Mouse (Mus musculus) midbrain, embryonic 13.5 days (tissue): ENCODE results near the gene S1pr4. TPM values are rescaled to one million over a fixed set of nuclear protein-coding genes. Genes with fewer than 3 reads are reported as not detected.

Experiments used
- ATAC-seq: fragments of 200-750 bp; cut with Nextera tagmentation; 2 replicates; pipeline ENCODE4 v1.8.0; 2017; ENCODE audit warnings: mild to moderate bottlenecking, moderate TSS enrichment, moderate library complexity
- H3K27ac ChIP-seq: fragments of 300-500 bp; sonication (generic); 2 replicates; pipeline ENCODE4 v1.5.1; 2015; ENCODE audit warnings: inconsistent platforms, mild to moderate bottlenecking, moderate library complexity
- H3K27me3 ChIP-seq: fragments of 300-500 bp; sonication (generic); 2 replicates; pipeline ENCODE4 v1.6.1; 2015; ENCODE audit warnings: mild to moderate bottlenecking, inconsistent platforms
- H3K36me3 ChIP-seq: fragments of 300-500 bp; sonication (generic); 2 replicates; pipeline ENCODE4 v1.6.1; 2015; ENCODE audit warnings: mild to moderate bottlenecking, inconsistent platforms
- H3K4me1 ChIP-seq: fragments of 300-500 bp; sonication (generic); replicated peaks from 2 replicates; pipeline ENCODE4 v1.6.1; 2015; ENCODE audit warnings: inconsistent platforms
- H3K4me2 ChIP-seq: fragments of 300-500 bp; sonication (generic); replicated peaks from 2 replicates; pipeline ENCODE4 v1.6.1; 2015; ENCODE audit warnings: moderate library complexity, mild to moderate bottlenecking, inconsistent platforms
- H3K4me3 ChIP-seq: fragments of 300-500 bp; sonication (generic); replicated peaks from 2 replicates; pipeline ENCODE4 v1.5.1; 2015; ENCODE audit warnings: mild to moderate bottlenecking, inconsistent platforms
- H3K9ac ChIP-seq: fragments of 300-500 bp; sonication (generic); replicated peaks from 2 replicates; pipeline ENCODE4 v1.6.1; 2015; ENCODE audit warnings: mild to moderate bottlenecking, inconsistent platforms
- H3K9me3 ChIP-seq: fragments of 300-500 bp; sonication (generic); 2 replicates; pipeline ENCODE4 v1.6.1; 2016; ENCODE audit warnings: mild to moderate bottlenecking, inconsistent platforms
- WGBS: fragments of 180-500 bp; shearing (Covaris S2); methylation state at CpG from one replicate; pipeline ENCODE4 v1.1.7; 2015; 5-methylcytosine and 5-hydroxymethylcytosine counted together
- polyA plus RNA-seq: library from polyadenylated mRNA; unstranded; fragments of >200 nt; fragmentation: Nextera tagmentation; extraction: Ambion mirVana; gene quantifications from 2 replicates; pipeline ENCODE4 v1.2.1, GENCODE M21; 2015

The S1pr4 gene
- polyA plus RNA-seq, 1 experiment from 2014 or later = 0.77 TPM

GRCm38 (mm10) chr10:81459399-81459798 lies 40.5 kb downstream of the S1pr4 start:
- no peak overlapping the region for H3K27ac ChIP-seq
- H3K9ac ChIP-seq = no peak overlapping the region
- no peak overlapping the region for H3K4me2 ChIP-seq
- no peaks in the 10 kb centered on the region for H3K9me3 ChIP-seq
- ATAC-seq = no peak
- 72% methylated on average over 21 of the region's 21 CpGs for WGBS
- peaks cover 5% of the 10 kb centered on the region for H3K4me1 ChIP-seq
- no peak overlapping the region for H3K4me3 ChIP-seq
- peaks cover 86% of the 10 kb centered on the region for H3K27me3 ChIP-seq
- H3K36me3 ChIP-seq = peaks cover 20% of the 10 kb centered on the region

DNA sequence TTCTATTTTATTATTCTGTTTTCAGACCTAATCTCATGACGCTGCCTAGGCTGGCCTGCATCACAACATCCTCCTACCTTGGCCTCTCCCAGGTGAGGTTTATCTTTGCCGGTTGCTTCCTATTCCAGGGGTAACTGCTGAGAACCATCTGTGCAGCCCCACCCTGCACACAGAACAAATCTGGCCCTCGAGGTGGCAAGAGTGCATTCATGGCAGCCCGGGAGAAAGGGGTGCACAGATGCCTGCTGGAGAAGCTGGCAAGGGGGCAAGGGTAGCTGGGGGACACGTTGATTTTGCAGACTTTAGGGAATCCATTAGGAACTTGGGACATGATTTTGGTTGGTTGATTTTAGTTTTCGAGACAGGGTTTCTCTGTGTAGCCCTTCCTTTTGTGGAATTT lies 41.7 kb downstream of the S1pr4 start:
- no peak overlapping the region for H3K9ac ChIP-seq
- H3K4me1 ChIP-seq = no peaks in the 10 kb centered on the region; the same call in 1 of the 2 replicates
- 86% methylated on average over 6 of the region's 6 CpGs for WGBS
- no peak overlapping the region for H3K4me3 ChIP-seq
- H3K27me3 ChIP-seq = peaks cover 86% of the 10 kb centered on the region
- no peak overlapping the region for H3K4me2 ChIP-seq
- no peak overlapping the region for H3K27ac ChIP-seq
- H3K36me3 ChIP-seq = peaks cover 13% of the 10 kb centered on the region
- H3K9me3 ChIP-seq = no peaks in the 10 kb centered on the region
- no peak for ATAC-seq

- WGBS = 85% methylated on average over 8 of the region's 8 CpGs
- no peak overlapping the region for H3K4me2 ChIP-seq
- peaks cover 9% of the 10 kb centered on the region for H3K36me3 ChIP-seq
- no peak overlapping the region for H3K9ac ChIP-seq
- H3K9me3 ChIP-seq = no peaks in the 10 kb centered on the region
- no peak overlapping the region for H3K4me3 ChIP-seq
- no peak overlapping the region for H3K27ac ChIP-seq
- H3K4me1 ChIP-seq = no peaks in the 10 kb centered on the region; the same call in 1 of the 2 replicates
- peaks cover 86% of the 10 kb centered on the region for H3K27me3 ChIP-seq
- ATAC-seq = no peak
Observed at GRCm38 (mm10) chr10:81457624-81458023, 42.3 kb downstream of the S1pr4 start.

- Histone ChIP-seq H3K36me3 (peaks cover 4% of the 10 kb centered on the region), H3K27ac (no peak overlapping the region), H3K4me3 (no peak overlapping the region), H3K9ac (no peak overlapping the region), H3K4me2 (no peak overlapping the region), H3K9me3 (no peaks in the 10 kb centered on the region), H3K4me1 (no peaks in the 10 kb centered on the region; the same call in 1 of the 2 replicates), H3K27me3 (peaks cover 86% of the 10 kb centered on the region)
- WGBS = 63% methylated on average over 12 of the region's 12 CpGs
- no peak for ATAC-seq
Observed at GRCm38 (mm10) chr10:81456983-81457563, 42.9 kb downstream of the S1pr4 start.

DNA sequence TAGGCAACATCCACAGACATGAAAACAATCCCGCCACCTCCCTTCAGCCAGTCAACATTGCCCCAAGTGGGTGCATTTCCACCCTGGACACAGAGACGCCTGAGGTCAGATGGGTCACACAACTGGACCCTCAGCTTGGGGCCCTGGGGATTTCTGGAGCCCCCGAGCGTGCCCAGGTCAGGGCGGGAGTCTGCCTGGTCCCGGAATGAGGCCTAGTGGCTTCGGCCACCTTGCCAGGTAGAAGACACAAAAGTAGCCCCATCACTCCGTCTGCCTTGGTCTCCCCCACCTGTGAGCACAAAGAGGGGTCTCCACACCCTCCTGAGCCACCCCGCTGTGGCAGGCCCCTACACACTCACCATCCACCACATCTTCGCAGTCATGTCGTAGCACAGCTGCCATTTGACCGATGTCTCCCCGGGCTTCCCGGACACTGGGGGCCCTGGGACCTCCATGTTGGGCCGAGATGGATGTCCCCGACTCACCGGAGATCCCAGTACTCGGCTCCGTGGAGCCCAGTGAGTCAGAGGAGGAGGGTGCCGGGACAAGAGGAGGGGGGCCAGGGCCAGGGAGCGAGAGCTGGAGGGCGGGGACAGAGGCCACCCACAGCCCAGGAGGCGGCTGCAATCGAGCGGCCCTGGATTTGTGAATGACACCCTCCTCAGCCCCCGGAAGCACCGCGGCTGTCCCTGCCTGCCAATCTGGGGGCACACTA lies 44.6 kb downstream of the S1pr4 start, which contains the start of gene Nfic:
Nfic (minus strand) TSS at position 455 of the 715 bp plus-strand sequence.
- no peaks in the 10 kb centered on the region for H3K9me3 ChIP-seq
- H3K27ac ChIP-seq = no peak within 1 kb of the TSS
- no peak within 1 kb of the TSS for H3K9ac ChIP-seq
- H3K4me2 ChIP-seq = no peak within 1 kb of the TSS
- H3K36me3 ChIP-seq = no peaks in the 10 kb centered on the region
- H3K27me3 ChIP-seq = peaks cover 86% of the 10 kb centered on the region
- ATAC-seq = no peak
- no peak within 1 kb of the TSS for H3K4me3 ChIP-seq
- no peaks in the 10 kb centered on the region; the same call in 1 of the 2 replicates for H3K4me1 ChIP-seq
- 67% methylated on average over 28 of the region's 28 CpGs for WGBS

DNA sequence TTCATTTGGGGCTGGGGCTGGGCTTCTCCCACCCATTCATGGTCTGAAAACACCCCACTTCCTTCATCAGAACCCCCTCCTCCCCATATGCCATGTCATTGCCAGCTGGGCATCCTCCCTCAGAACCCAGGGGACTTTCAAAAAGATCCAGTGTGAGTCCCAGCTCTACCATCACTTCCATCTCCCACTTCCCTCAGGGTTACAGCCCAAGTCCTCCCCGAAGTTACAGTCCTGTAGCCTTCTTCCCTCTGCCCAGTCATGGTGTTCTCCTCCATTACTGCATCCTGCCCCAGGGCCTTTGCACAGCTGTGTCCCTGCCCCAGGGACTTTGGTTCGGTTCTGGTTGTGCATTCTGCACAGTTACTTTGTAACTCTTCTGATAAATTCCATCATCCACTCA lies 45.8 kb downstream of the S1pr4 start:
- H3K36me3 ChIP-seq = no peaks in the 10 kb centered on the region
- H3K27ac ChIP-seq = no peak overlapping the region
- no peak overlapping the region for H3K4me2 ChIP-seq
- H3K4me3 ChIP-seq = no peak overlapping the region
- H3K9me3 ChIP-seq = no peaks in the 10 kb centered on the region
- 83% methylated on average over 2 of the region's 2 CpGs for WGBS
- H3K27me3 ChIP-seq = peaks cover 76% of the 10 kb centered on the region
- no peak for ATAC-seq
- no peaks in the 10 kb centered on the region for H3K4me1 ChIP-seq
- no peak overlapping the region for H3K9ac ChIP-seq

GRCm38 (mm10) chr10:81452947-81453288 lies 47.0 kb downstream of the S1pr4 start:
- Histone ChIP-seq H3K9ac (no peak overlapping the region; the same call in 1 of the 2 replicates), H3K4me3 (no peak overlapping the region), H3K4me2 (no peak overlapping the region), H3K9me3 (no peaks in the 10 kb centered on the region), H3K27ac (no peak overlapping the region), H3K27me3 (peaks cover 74% of the 10 kb centered on the region), H3K36me3 (no peaks in the 10 kb centered on the region), H3K4me1 (no peaks in the 10 kb centered on the region)
- WGBS = 5% methylated on average over 14 of the region's 14 CpGs
- ATAC-seq = no peak

- WGBS = 9% methylated on average over 36 of the region's 36 CpGs
- no peak overlapping the region for H3K4me2 ChIP-seq
- no peaks in the 10 kb centered on the region for H3K36me3 ChIP-seq
- H3K4me1 ChIP-seq = no peaks in the 10 kb centered on the region
- peaks cover 69% of the 10 kb centered on the region for H3K27me3 ChIP-seq
- H3K4me3 ChIP-seq = no peak overlapping the region; the same call in 1 of the 2 replicates
- ATAC-seq = no peak
- H3K27ac ChIP-seq = no peak overlapping the region
- H3K9me3 ChIP-seq = no peaks in the 10 kb centered on the region
- peak overlapping the region; percentile 36; the same call in 1 of the 2 replicates for H3K9ac ChIP-seq
Observed at GRCm38 (mm10) chr10:81452237-81452946, 47.5 kb downstream of the S1pr4 start.

- no peak overlapping the region for H3K4me2 ChIP-seq
- H3K4me3 ChIP-seq = no peak overlapping the region
- H3K9me3 ChIP-seq = no peaks in the 10 kb centered on the region
- no peak overlapping the region for H3K27ac ChIP-seq
- 78% methylated on average over 6 of the region's 6 CpGs for WGBS
- no peak for ATAC-seq
- H3K36me3 ChIP-seq = no peaks in the 10 kb centered on the region
- peaks cover 60% of the 10 kb centered on the region for H3K27me3 ChIP-seq
- peak overlapping the region; percentile 14; the same call in 1 of the 2 replicates for H3K9ac ChIP-seq
- H3K4me1 ChIP-seq = no peaks in the 10 kb centered on the region
Observed at GRCm38 (mm10) chr10:81451365-81451745, 48.6 kb downstream of the S1pr4 start.

DNA sequence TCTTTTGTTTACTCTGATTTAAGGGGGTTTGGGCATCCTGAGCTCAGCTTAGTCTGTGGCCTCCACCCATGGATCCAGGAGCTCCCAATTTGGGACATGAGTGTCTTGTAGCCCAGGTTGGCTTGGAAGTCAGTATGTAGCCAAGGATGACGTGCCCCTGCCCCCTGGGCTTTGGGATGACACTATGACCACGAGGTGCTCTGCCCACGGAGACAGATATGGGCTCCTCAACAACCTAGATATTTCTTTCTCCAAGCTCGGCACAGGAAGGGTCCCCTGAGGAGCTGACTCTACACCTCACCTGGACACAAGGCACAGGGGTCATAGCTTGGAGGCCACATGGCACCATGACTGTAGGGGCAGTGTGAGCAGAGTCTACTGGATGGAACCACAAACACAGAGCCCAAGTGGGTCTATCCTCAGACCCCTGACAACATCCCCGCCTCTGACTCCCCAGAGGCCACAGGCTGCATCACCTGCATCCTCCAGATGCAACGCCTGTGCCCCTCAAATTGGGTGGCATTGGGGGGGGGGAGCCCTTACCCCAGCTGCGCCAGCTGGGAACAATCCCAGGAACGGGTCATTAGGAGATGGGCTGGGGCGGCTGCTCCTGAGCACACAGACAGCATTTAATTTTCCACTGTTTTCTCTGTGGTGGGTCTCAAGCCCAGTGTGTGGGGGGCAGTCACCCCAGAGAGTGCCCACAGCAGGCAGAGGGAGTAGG lies 49.1 kb downstream of the S1pr4 start:
- Histone ChIP-seq H3K4me3 (no peak overlapping the region), H3K9me3 (no peaks in the 10 kb centered on the region), H3K27me3 (peaks cover 56% of the 10 kb centered on the region), H3K36me3 (no peaks in the 10 kb centered on the region), H3K27ac (no peak overlapping the region), H3K9ac (peak overlapping the region; percentile 14; the same call in 1 of the 2 replicates), H3K4me1 (no peaks in the 10 kb centered on the region), H3K4me2 (no peak overlapping the region)
- 67% methylated on average over 9 of the region's 9 CpGs for WGBS
- no peak for ATAC-seq

- H3K4me3 ChIP-seq = no peak overlapping the region
- ATAC-seq = peak; percentile 82
- no peaks in the 10 kb centered on the region for H3K4me1 ChIP-seq
Observed at GRCm38 (mm10) chr10:81450140-81450539, 49.8 kb downstream of the S1pr4 start.

More at GRCm38 (mm10) chr10:81450140-81450539, 49.8 kb downstream of the S1pr4 start:
- Histone ChIP-seq H3K9me3 (no peaks in the 10 kb centered on the region), H3K36me3 (no peaks in the 10 kb centered on the region), H3K4me2 (no peak overlapping the region), H3K9ac (no peak overlapping the region), H3K27ac (no peak overlapping the region), H3K27me3 (peaks cover 49% of the 10 kb centered on the region)
- WGBS = 4% methylated on average over 7 of the region's 7 CpGs
